Mouse (Mus musculus): ENCODE measurements around the gene Ptn. TPM values are rescaled to one million over a fixed set of nuclear protein-coding genes. Genes with fewer than 3 reads are reported as not detected.

The Ptn gene
- polyA plus RNA-seq, 1 experiment from 2014 or later: 623 TPM

- Histone ChIP-seq H3K36me3 (no peaks in the 10 kb centered on the region), H3K9ac (no peak overlapping the region), H3K27ac (no peak overlapping the region), H3K27me3 (no peaks in the 10 kb centered on the region), H3K4me2 (no peak overlapping the region), H3K4me1 (no peaks in the 10 kb centered on the region), H3K4me3 (no peak overlapping the region), H3K9me3 (no peaks in the 10 kb centered on the region)
- no peak for ATAC-seq (ENCODE audit: insufficient number of reproducible peaks, low FRiP score, low TSS enrichment, low read depth)
- 87% methylated on average over 3 of the region's 3 CpGs for WGBS
Observed at GRCm38 (mm10) chr6:36671274-36671673, 138.7 kb downstream of the Ptn start.

Small RNA genes within 50 kb of the gene (microRNA-seq; reads per million reads assigned to microRNA genes)
- not detected for gene Gm25111
